In genomic region chr2:181623401-181623800, GRCm38 (mm10) we compare ENCODE assay signal across 10 mouse cellular contexts. TPM values are rescaled to one million over a fixed set of nuclear protein-coding genes. Genes with fewer than 3 reads are reported as not detected.
DNase-seq lines count a peak whose midpoint lies in the region; ATAC-seq and TF ChIP-seq lines count a peak whose summit lies in the region.
"Had no signal": no experiment of that assay in that cellular context is flagged by ENCODE, and none has a peak within 500 bp of the region (broad histone marks: within the 10 kb centered on the region; RNA-seq: fewer than 3 reads in every experiment).

No protein-coding gene starts in this region.

- peak; percentile 15 to 31 for DNase-seq in cerebellum, postnatal 36 days
- DNase-seq in cerebellum, adult 2 months: no peak
- DNase-seq in left cerebral cortex, postnatal 10 days (ENCODE audit: extremely low spot score in 1 of 2, low spot score in 2 of 2): peak; percentile 11 to 28
- no peak for DNase-seq in left cerebral cortex, postnatal 36 days (ENCODE audit: low spot score in 2 of 2)
- peak; percentile 19 for DNase-seq in ES-CJ7 (ENCODE audit: low read depth, low spot score)
- peak; percentile 14 to 63 for DNase-seq in kidney, postnatal 36 days
- DNase-seq in frontal cortex, postnatal 36 days (ENCODE audit: low spot score in 2 of 2): no peak

- no peak for TF ChIP-seq CTCF in cerebellum, adult 2 months (IDR thresholded peaks at IDR 0.05; ENCODE audit: borderline replicate concordance, insufficient read depth, low read depth, low read length)

- H3K4me3 ChIP-seq in cerebellum, adult 2 months (replicated peaks; ENCODE audit: insufficient read depth, low read depth, low read length): no peak overlapping the region
- no peak overlapping the region for H3K4me3 ChIP-seq in forebrain, embryonic 13.5 days
- H3K4me3 ChIP-seq: megakaryocyte, embryonic 14.5 days had no signal

- no peaks in the 10 kb centered on the region for H3K27me3 ChIP-seq in cerebellum, adult 2 months (ENCODE audit: control insufficient read depth, insufficient read depth, low read length)
- H3K27me3 ChIP-seq in forebrain, embryonic 13.5 days: no peaks in the 10 kb centered on the region
- H3K27me3 ChIP-seq: megakaryocyte, embryonic 14.5 days had no signal

- no peak for ATAC-seq in forebrain, embryonic 13.5 days

- peaks cover 71% of the 10 kb centered on the region for H3K36me3 ChIP-seq in forebrain, embryonic 13.5 days (ENCODE audit: poor library complexity, severe bottlenecking)

- H3K4me2 ChIP-seq in forebrain, embryonic 13.5 days: no peak overlapping the region

- no peaks in the 10 kb centered on the region for H3K4me1 ChIP-seq in cerebellum, adult 2 months (ENCODE audit: control insufficient read depth, insufficient read depth, low read length)
- no peaks in the 10 kb centered on the region for H3K4me1 ChIP-seq in forebrain, embryonic 13.5 days
- H3K4me1 ChIP-seq: megakaryocyte, embryonic 14.5 days had no signal

- no peak for TF ChIP-seq POLR2A in cerebellum, adult 2 months (IDR thresholded peaks at IDR 0.05; ENCODE audit: borderline replicate concordance, insufficient read depth, low read length)

- no peaks in the 10 kb centered on the region for H3K9me3 ChIP-seq in forebrain, embryonic 13.5 days (replicated peaks)
- H3K9me3 ChIP-seq: megakaryocyte, embryonic 14.5 days had no signal

- H3K9ac ChIP-seq in forebrain, embryonic 13.5 days: no peak overlapping the region

- no peak overlapping the region for H3K27ac ChIP-seq in cerebellum, adult 2 months (ENCODE audit: insufficient read depth, low read length)
- no peak overlapping the region for H3K27ac ChIP-seq in forebrain, embryonic 13.5 days

- intact Hi-C loops in left cerebral cortex, postnatal 10 days (cut with DNase I): loop anchor here (5.0 kb wide), 1 partner anchor 34 kb away; the partner anchor contains the start of gene Gm29797
- intact Hi-C loops in left cerebral cortex, postnatal 36 days (cut with DNase I): no loop called here

RNA-seq across cellular contexts. Expression of gene Samd10, which starts 24.4 kb away (rescaled TPM):
- polyA plus RNA-seq in cerebellum, adult 2 months (2012; rRNA removed): 61.0 and 62.2 TPM in 2 replicates
- total RNA-seq in left cerebral cortex, postnatal 10 days (2021): 10 to 100 TPM; 27.1 to 28.8 TPM
- total RNA-seq in left cerebral cortex, postnatal 36 days (2021): 10 to 100 TPM; 19.9 to 20.9 TPM
- polyA plus RNA-seq in forebrain, embryonic 13.5 days (2015; fragmentation: Nextera tagmentation; extraction: Ambion mirVana): 88.7 and 105 TPM in 2 replicates

RNA-seq across cellular contexts. Expression of gene Zfp512b, which starts 30.8 kb away (rescaled TPM):
- 55.5 and 55.6 TPM in 2 replicates for polyA plus RNA-seq in cerebellum, adult 2 months (2012; rRNA removed)
- 100 to 1,000 TPM; 139 to 152 TPM for total RNA-seq in left cerebral cortex, postnatal 10 days (2021)
- 100 to 1,000 TPM in 1 of 2 experiments, 10 to 100 TPM in 1; 70.6 to 105 TPM for total RNA-seq in left cerebral cortex, postnatal 36 days (2021)
- 49.7 and 56.4 TPM in 2 replicates for polyA plus RNA-seq in forebrain, embryonic 13.5 days (2015; fragmentation: Nextera tagmentation; extraction: Ambion mirVana)

RNA-seq across cellular contexts. Expression of gene Prpf6, which starts 31.7 kb away (rescaled TPM):
- 44.2 and 44.6 TPM in 2 replicates for polyA plus RNA-seq in cerebellum, adult 2 months (2012; rRNA removed)
- total RNA-seq in left cerebral cortex, postnatal 10 days (2021): 10 to 100 TPM; 44.9 to 48.8 TPM
- total RNA-seq in left cerebral cortex, postnatal 36 days (2021): 10 to 100 TPM; 49.8 to 54.4 TPM
- polyA plus RNA-seq in forebrain, embryonic 13.5 days (2015; fragmentation: Nextera tagmentation; extraction: Ambion mirVana): 67.9 and 74.9 TPM in 2 replicates

RNA-seq across cellular contexts. Expression of gene Gm29797, which starts 33.4 kb away (rescaled TPM):
- 0.21 and 0.26 TPM in 2 replicates for polyA plus RNA-seq in cerebellum, adult 2 months (2012; rRNA removed)
- under 1 TPM in 1 of 2 experiments, not detected in 1; 0.67 TPM for total RNA-seq in left cerebral cortex, postnatal 10 days (2021)
- under 1 TPM in 1 of 2 experiments, not detected in 1; 0.75 TPM for total RNA-seq in left cerebral cortex, postnatal 36 days (2021)
- 0.23 TPM in 1 of 2 replicates, not detected in the other for polyA plus RNA-seq in forebrain, embryonic 13.5 days (2015; fragmentation: Nextera tagmentation; extraction: Ambion mirVana)
- polyA plus RNA-seq: stomach, embryonic 14.5 days had no signal

RNA-seq across cellular contexts. Expression of gene Uckl1, which starts 38.7 kb away (rescaled TPM):
- 142 and 149 TPM in 2 replicates for polyA plus RNA-seq in cerebellum, adult 2 months (2012; rRNA removed)
- 10 to 100 TPM; 34.7 to 53.6 TPM for total RNA-seq in left cerebral cortex, postnatal 10 days (2021)
- total RNA-seq in left cerebral cortex, postnatal 36 days (2021): 10 to 100 TPM; 33.1 to 65.4 TPM
- 54.6 and 58.1 TPM in 2 replicates for polyA plus RNA-seq in forebrain, embryonic 13.5 days (2015; fragmentation: Nextera tagmentation; extraction: Ambion mirVana)

Comparison
In these comparisons a context has a peak if more than half of its experiments do, and no peak if none do; other contexts are left out.
1. DNase-seq: peak in cerebellum, postnatal 36 days (2 of 2), left cerebral cortex, postnatal 10 days (2 of 2), ES-CJ7 (single experiment) and kidney, postnatal 36 days (2 of 2); none in cerebellum, adult 2 months (0 of 2), left cerebral cortex, postnatal 36 days (0 of 2) and frontal cortex, postnatal 36 days (0 of 2).